Mouse (Mus musculus): ENCODE data around the gene Fan1. TPM values are rescaled to one million over a fixed set of nuclear protein-coding genes. Genes with fewer than 3 reads are reported as not detected.

The Fan1 gene
- total RNA-seq, 1 experiment: 7.3 TPM

DNA sequence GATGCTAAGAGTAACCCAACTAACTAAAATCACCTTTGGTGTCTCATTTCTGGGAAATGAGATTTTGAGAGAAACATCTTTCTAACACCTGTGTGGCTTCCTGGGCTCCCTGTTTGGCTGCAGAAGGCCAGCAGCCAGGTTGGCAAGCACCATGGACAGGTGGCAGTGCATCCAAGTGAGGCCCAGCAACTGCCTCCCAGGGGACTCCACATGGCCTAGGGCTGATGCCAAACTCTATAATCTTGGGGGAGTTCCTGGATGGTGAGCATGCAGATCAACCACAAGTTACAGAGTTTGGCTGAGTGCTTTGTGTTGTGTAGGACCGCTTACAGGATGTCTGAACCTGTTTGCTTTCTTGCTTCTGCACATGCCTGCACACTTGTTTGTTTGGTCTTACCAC, 41.2 kb downstream of the Fan1 start:
- no peak overlapping the region for H3K27ac ChIP-seq (ENCODE audit: insufficient read depth, low read depth, low read length, poor library complexity, severe bottlenecking)
- no peaks in the 10 kb centered on the region for H3K4me1 ChIP-seq (ENCODE audit: control insufficient read depth in 2 of 2, insufficient read depth in 2 of 2, low read length in 2 of 2, poor library complexity in 1 of 2)
- H3K4me3 ChIP-seq (ENCODE audit: insufficient read depth in 1 of 2, low read depth in 1 of 2, low read length in 2 of 2, poor library complexity in 1 of 2, severe bottlenecking in 1 of 2): no peak overlapping the region
- no peak for TF ChIP-seq ZC3H11A (IDR thresholded peaks at IDR 0.05; ENCODE audit: borderline replicate concordance, low read depth, low read length)
- DNase-seq (ENCODE audit: low read depth, low spot score): no peak
- peaks cover 3% of the 10 kb centered on the region; the same call in 1 of the 2 replicates for H3K36me3 ChIP-seq (ENCODE audit: control insufficient read depth, insufficient read depth, low read length, poor library complexity, severe bottlenecking)
- no peak overlapping the region for H3K9ac ChIP-seq (ENCODE audit: insufficient read depth, low read depth, low read length, poor library complexity, severe bottlenecking)
- H3K9me3 ChIP-seq (ENCODE audit: control insufficient read depth, insufficient read depth, low read depth, low read length): no peaks in the 10 kb centered on the region
- in situ Hi-C loops (cut with MboI; ENCODE audit: low sequenced_read_pairs in 2 of 2, unreplicated experiment in 2 of 2): no loop called here

DNA sequence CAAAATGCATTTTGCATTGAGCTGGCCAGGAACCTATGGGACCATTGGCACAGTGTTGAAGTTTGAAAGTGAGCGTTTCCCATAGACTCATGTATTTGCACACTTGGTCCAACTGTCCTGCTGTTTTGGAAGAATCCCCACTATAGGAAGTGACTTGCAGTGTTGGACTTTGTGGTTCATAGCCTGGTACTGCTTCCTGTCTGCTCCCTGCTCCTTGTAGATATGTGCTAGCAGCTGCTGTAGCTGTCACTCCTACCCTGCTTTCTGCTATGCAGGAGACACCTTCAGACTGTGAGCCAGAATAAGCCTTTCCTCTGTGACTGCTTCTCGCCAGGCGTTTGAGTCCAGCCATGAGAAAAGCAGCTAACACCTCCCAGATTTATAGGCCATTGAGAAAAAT, 42.6 kb downstream of the Fan1 start:
- Histone ChIP-seq H3K4me3 (ENCODE audit: insufficient read depth in 1 of 2, low read depth in 1 of 2, low read length in 2 of 2, poor library complexity in 1 of 2, severe bottlenecking in 1 of 2) (no peak overlapping the region), H3K9me3 (ENCODE audit: control insufficient read depth, insufficient read depth, low read depth, low read length) (no peaks in the 10 kb centered on the region), H3K9ac (ENCODE audit: insufficient read depth, low read depth, low read length, poor library complexity, severe bottlenecking) (no peak overlapping the region), H3K36me3 (ENCODE audit: control insufficient read depth, insufficient read depth, low read length, poor library complexity, severe bottlenecking) (peaks cover 2% of the 10 kb centered on the region; the same call in 1 of the 2 replicates), H3K4me1 (ENCODE audit: control insufficient read depth in 2 of 2, insufficient read depth in 2 of 2, low read length in 2 of 2, poor library complexity in 1 of 2) (peaks cover 0 to 3% of the 10 kb centered on the region in 2 experiments; a peak in 1 of 4 replicates), H3K27ac (ENCODE audit: insufficient read depth, low read depth, low read length, poor library complexity, severe bottlenecking) (no peak overlapping the region)
- TF ChIP-seq MAFK (IDR thresholded peaks at IDR 0.05; ENCODE audit: insufficient read depth, low read depth, low read length) (no peak), ZNF384 (IDR thresholded peaks at IDR 0.05; ENCODE audit: low read depth, low read length) (no peak), ZC3H11A (IDR thresholded peaks at IDR 0.05; ENCODE audit: borderline replicate concordance, low read depth, low read length) (no peak), HCFC1 (IDR thresholded peaks at IDR 0.05; ENCODE audit: borderline replicate concordance, insufficient read depth, low read length) (no peak), CHD2 (IDR thresholded peaks at IDR 0.05; ENCODE audit: low read depth, low read length) (no peak)
- in situ Hi-C loops (cut with MboI; ENCODE audit: low sequenced_read_pairs in 2 of 2, unreplicated experiment in 2 of 2): no loop called here
- DNase-seq (ENCODE audit: low read depth, low spot score): no peak

DNA sequence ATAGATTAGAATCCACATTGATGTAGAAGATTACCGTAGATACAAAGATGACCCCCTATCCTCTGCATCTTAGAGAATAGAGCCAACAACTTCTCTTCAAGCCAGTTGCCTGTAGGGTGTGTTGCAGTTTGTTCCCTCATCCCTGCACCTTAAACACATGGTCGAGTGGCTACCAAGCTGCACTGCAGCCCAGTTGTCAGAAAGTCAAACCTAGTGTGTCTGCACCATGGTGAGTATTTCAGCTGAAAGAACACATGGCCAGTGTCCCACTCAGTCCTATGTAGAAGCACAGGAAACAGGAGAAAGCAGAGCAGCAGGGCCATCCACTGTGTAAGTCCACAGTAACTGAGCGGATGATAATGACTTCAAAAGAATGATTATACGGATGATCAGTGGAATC, 46.4 kb downstream of the Fan1 start:
- H3K9ac ChIP-seq (ENCODE audit: insufficient read depth, low read depth, low read length, poor library complexity, severe bottlenecking): no peak overlapping the region
- DNase-seq (ENCODE audit: low read depth, low spot score): no peak
- no peaks in the 10 kb centered on the region for H3K9me3 ChIP-seq (ENCODE audit: control insufficient read depth, insufficient read depth, low read depth, low read length)
- no peak overlapping the region for H3K4me3 ChIP-seq (ENCODE audit: insufficient read depth in 1 of 2, low read depth in 1 of 2, low read length in 2 of 2, poor library complexity in 1 of 2, severe bottlenecking in 1 of 2)
- in situ Hi-C loops (cut with MboI; ENCODE audit: low sequenced_read_pairs in 2 of 2, unreplicated experiment in 2 of 2): no loop called here
- peak overlapping the region; percentile 34; the same call in 1 of the 2 replicates for H3K27ac ChIP-seq (ENCODE audit: insufficient read depth, low read depth, low read length, poor library complexity, severe bottlenecking)
- no peak for TF ChIP-seq ZNF384 (IDR thresholded peaks at IDR 0.05; ENCODE audit: low read depth, low read length)
- H3K4me1 ChIP-seq (ENCODE audit: control insufficient read depth in 2 of 2, insufficient read depth in 2 of 2, low read length in 2 of 2, poor library complexity in 1 of 2): peaks cover 0 to 3% of the 10 kb centered on the region in 2 experiments; a peak in 1 of 4 replicates
- H3K36me3 ChIP-seq (ENCODE audit: control insufficient read depth, insufficient read depth, low read length, poor library complexity, severe bottlenecking): no peaks in the 10 kb centered on the region

DNA sequence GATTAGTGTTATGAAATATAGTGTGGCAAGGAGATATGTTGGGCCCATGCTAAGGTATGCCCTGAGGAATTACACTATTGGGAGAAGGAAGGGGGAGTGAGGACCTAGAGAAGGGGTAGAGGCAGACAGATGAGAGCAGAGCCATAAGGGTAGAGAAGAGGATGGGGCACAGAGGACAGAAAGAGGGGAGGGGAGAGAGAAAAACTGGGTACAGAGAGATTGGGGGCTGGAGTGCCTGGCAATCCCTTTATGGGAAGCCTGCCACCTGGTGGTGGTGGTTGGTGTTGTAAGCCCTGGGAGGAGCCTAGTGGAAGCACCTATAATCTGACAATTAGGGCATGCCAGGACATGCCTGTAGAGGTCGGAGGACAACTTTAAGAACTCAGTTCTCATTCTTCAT, 47.0 kb downstream of the Fan1 start:
- in situ Hi-C loops (cut with MboI; ENCODE audit: low sequenced_read_pairs in 2 of 2, unreplicated experiment in 2 of 2): no loop called here
- H3K36me3 ChIP-seq (ENCODE audit: control insufficient read depth, insufficient read depth, low read length, poor library complexity, severe bottlenecking): no peaks in the 10 kb centered on the region

DNA sequence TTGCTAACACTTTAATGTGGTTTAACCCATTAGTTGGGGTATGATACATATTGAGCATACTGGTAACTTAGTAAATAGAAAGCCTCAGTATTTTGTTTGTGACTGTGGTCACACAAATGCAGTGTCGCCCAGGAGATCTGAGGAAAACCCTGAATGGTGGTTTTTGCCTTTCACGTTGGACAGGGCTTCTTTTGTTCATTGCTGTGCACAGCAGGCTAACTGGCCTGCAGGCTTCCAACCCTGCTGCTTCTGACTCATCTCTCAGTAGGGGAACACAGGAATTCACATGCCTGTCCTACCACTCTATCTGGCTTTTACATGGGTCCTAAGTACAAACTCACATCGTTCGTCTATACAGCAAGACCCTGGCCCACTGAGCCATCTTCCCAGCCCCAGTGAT, 52.2 kb downstream of the Fan1 start:
- H3K9me3 ChIP-seq (ENCODE audit: control insufficient read depth, insufficient read depth, low read depth, low read length): no peaks in the 10 kb centered on the region
- no peak for TF ChIP-seq CHD2 (IDR thresholded peaks at IDR 0.05; ENCODE audit: low read depth, low read length)
- no peak for TF ChIP-seq ZC3H11A (IDR thresholded peaks at IDR 0.05; ENCODE audit: borderline replicate concordance, low read depth, low read length)
- TF ChIP-seq HCFC1 (IDR thresholded peaks at IDR 0.05; ENCODE audit: borderline replicate concordance, insufficient read depth, low read length): no peak
- no peak for TF ChIP-seq ZNF384 (IDR thresholded peaks at IDR 0.05; ENCODE audit: low read depth, low read length)
- TF ChIP-seq MAFK (IDR thresholded peaks at IDR 0.05; ENCODE audit: insufficient read depth, low read depth, low read length): no peak
- in situ Hi-C loops (cut with MboI; ENCODE audit: low sequenced_read_pairs in 2 of 2, unreplicated experiment in 2 of 2): no loop called here
- DNase-seq (ENCODE audit: low read depth, low spot score): no peak
- no peaks in the 10 kb centered on the region; the same call in 1 of the 2 replicates for H3K36me3 ChIP-seq (ENCODE audit: control insufficient read depth, insufficient read depth, low read length, poor library complexity, severe bottlenecking)
- no peak overlapping the region for H3K4me3 ChIP-seq (ENCODE audit: insufficient read depth in 1 of 2, low read depth in 1 of 2, low read length in 2 of 2, poor library complexity in 1 of 2, severe bottlenecking in 1 of 2)
- no peaks in the 10 kb centered on the region for H3K4me1 ChIP-seq (ENCODE audit: control insufficient read depth in 2 of 2, insufficient read depth in 2 of 2, low read length in 2 of 2, poor library complexity in 1 of 2)
- no peak overlapping the region for H3K9ac ChIP-seq (ENCODE audit: insufficient read depth, low read depth, low read length, poor library complexity, severe bottlenecking)
- no peak overlapping the region for H3K27ac ChIP-seq (ENCODE audit: insufficient read depth, low read depth, low read length, poor library complexity, severe bottlenecking)

More for the DNA sequence above, 47.0 kb downstream of the Fan1 start:
- no peaks in the 10 kb centered on the region for H3K9me3 ChIP-seq (ENCODE audit: control insufficient read depth, insufficient read depth, low read depth, low read length)
- peak; percentile 65 for DNase-seq (ENCODE audit: low read depth, low spot score)
- no peak overlapping the region for H3K4me3 ChIP-seq (ENCODE audit: insufficient read depth in 1 of 2, low read depth in 1 of 2, low read length in 2 of 2, poor library complexity in 1 of 2, severe bottlenecking in 1 of 2)
- TF ChIP-seq ZC3H11A (IDR thresholded peaks at IDR 0.05; ENCODE audit: borderline replicate concordance, low read depth, low read length) (peak; percentile 29; the same call in 1 of the 2 replicates), HCFC1 (IDR thresholded peaks at IDR 0.05; ENCODE audit: borderline replicate concordance, insufficient read depth, low read length) (no peak)
- H3K4me1 ChIP-seq (ENCODE audit: control insufficient read depth in 2 of 2, insufficient read depth in 2 of 2, low read length in 2 of 2, poor library complexity in 1 of 2): peaks cover 0 to 3% of the 10 kb centered on the region in 2 experiments; a peak in 1 of 4 replicates
- H3K9ac ChIP-seq (ENCODE audit: insufficient read depth, low read depth, low read length, poor library complexity, severe bottlenecking): no peak overlapping the region
- no peak overlapping the region for H3K27ac ChIP-seq (ENCODE audit: insufficient read depth, low read depth, low read length, poor library complexity, severe bottlenecking)

Measured in ES-E14 (cell line).